Mouse (Mus musculus) myocyte (in vitro differentiated cells): ENCODE results near the gene D130043K22Rik. TPM values are rescaled to one million over a fixed set of nuclear protein-coding genes. Genes with fewer than 3 reads are reported as not detected.

Experiments
- H3K27me3 ChIP-seq: one replicate; pipeline ENCODE4 v1.6.1; 2011; ENCODE audit not compliant: control insufficient read depth, insufficient read depth, insufficient read length
- H3K36me3 ChIP-seq: one replicate; pipeline ENCODE4 v1.6.1; 2011; ENCODE audit not compliant: control insufficient read depth, insufficient read depth
- H3K4me2 ChIP-seq: one replicate; pipeline ENCODE4 v1.6.1; 2011; ENCODE audit warnings: low read depth, control low read depth
- H3K4me3 ChIP-seq: one replicate; pipeline ENCODE4 v1.5.1; 2011; ENCODE audit warnings: mild to moderate bottlenecking, control low read depth, moderate library complexity
- H3K79me2 ChIP-seq: one replicate; pipeline ENCODE4 v1.6.1; 2011; ENCODE audit not compliant: control insufficient read depth, insufficient read depth
- H3ac ChIP-seq: one replicate; pipeline ENCODE4 v1.6.1; 2011; ENCODE audit not compliant: control insufficient read depth, insufficient read length
- CEBPB ChIP-seq: IDR thresholded peaks from 2 replicates; pipeline ENCODE4 v1.6.1; 2011; ENCODE audit warnings: mild to moderate bottlenecking, moderate library complexity; ENCODE audit not compliant: poor library complexity, insufficient read depth, severe bottlenecking
- E2F4 ChIP-seq: IDR thresholded peaks from one replicate; pipeline ENCODE4 v1.6.1; 2011; ENCODE audit warnings: mild to moderate bottlenecking, control low read depth, moderate library complexity; ENCODE audit not compliant: insufficient read depth
- MAX ChIP-seq: IDR thresholded peaks from one replicate; pipeline ENCODE4 v1.6.1; 2011; ENCODE audit warnings: low read depth, mild to moderate bottlenecking, control low read depth
- MYOD1 ChIP-seq, 3 experiments: IDR thresholded peaks; one replicate each; pipeline ENCODE4 v1.6.1; 2011; ENCODE audit warnings: control low read depth in 2 of 3, low read depth in 2 of 3, mild to moderate bottlenecking in 2 of 3, moderate library complexity in 1 of 3; ENCODE audit not compliant: insufficient read length in 2 of 3, control insufficient read depth in 1 of 3
- MYOG ChIP-seq, 3 experiments: IDR thresholded peaks; one replicate each; pipeline ENCODE4 v1.6.1; 2011; ENCODE audit warnings: control low read depth in 2 of 3, low read depth in 2 of 3, mild to moderate bottlenecking in 2 of 3; ENCODE audit not compliant: insufficient read length in 2 of 3, control insufficient read depth in 1 of 3, insufficient read depth in 1 of 3
- POLR2A ChIP-seq: IDR thresholded peaks from one replicate; pipeline ENCODE4 v1.6.1; 2011; ENCODE audit warnings: low read depth, mild to moderate bottlenecking, control low read depth, moderate library complexity; ENCODE audit not compliant: insufficient read length
- POLR2AphosphoS2 ChIP-seq: IDR thresholded peaks from one replicate; pipeline ENCODE4 v1.6.1; 2011; ENCODE audit warnings: low read depth, control low read depth; ENCODE audit not compliant: insufficient read length
- REST ChIP-seq: IDR thresholded peaks from one replicate; pipeline ENCODE4 v1.6.1; 2011; ENCODE audit warnings: mild to moderate bottlenecking, control low read depth, moderate library complexity; ENCODE audit not compliant: insufficient read depth, insufficient read length
- SRF ChIP-seq: IDR thresholded peaks from one replicate; pipeline ENCODE4 v1.6.1; 2011; ENCODE audit warnings: low read depth; ENCODE audit not compliant: control insufficient read depth, insufficient read length
- TCF12 ChIP-seq: IDR thresholded peaks from one replicate; pipeline ENCODE4 v1.6.1; 2011; ENCODE audit warnings: mild to moderate bottlenecking, control low read depth; ENCODE audit not compliant: poor library complexity, insufficient read depth, severe bottlenecking
- TCF3 ChIP-seq: IDR thresholded peaks from one replicate; pipeline ENCODE4 v1.6.1; 2011; ENCODE audit warnings: low read depth, control low read depth; ENCODE audit not compliant: insufficient read length
- USF1 ChIP-seq: IDR thresholded peaks from one replicate; pipeline ENCODE4 v1.6.1; 2011; ENCODE audit warnings: low read depth, mild to moderate bottlenecking, control low read depth, moderate library complexity
- polyA plus RNA-seq: library from polyadenylated mRNA; unstranded; fragments of >200 nt; fragmentation: generic; extraction: Trizol; gene quantifications from one replicate; pipeline ENCODE4 v1.2.1, GENCODE M21; 2012; ENCODE audit warnings: missing spikeins

D130043K22Rik gene
- polyA plus RNA-seq, 1 experiment: not detected

- H3K4me3 ChIP-seq: no peak overlapping the region
- no peaks in the 10 kb centered on the region for H3K79me2 ChIP-seq
- no peak overlapping the region for H3ac ChIP-seq
- no peak for TF ChIP-seq REST
- TF ChIP-seq E2F4: no peak
- no peak for TF ChIP-seq MYOD1 (IDR thresholded peaks at IDR 0.05; ENCODE audit: control insufficient read depth in 1 of 3, insufficient read length in 2 of 3, low read depth in 2 of 3)
- no peak for TF ChIP-seq CEBPB
- no peak for TF ChIP-seq SRF
- TF ChIP-seq MYOG (IDR thresholded peaks at IDR 0.05; ENCODE audit: control insufficient read depth in 1 of 3, insufficient read depth in 1 of 3, insufficient read length in 2 of 3, low read depth in 2 of 3): no peak
- H3K27me3 ChIP-seq: no peaks in the 10 kb centered on the region
- no peak overlapping the region for H3K4me2 ChIP-seq
- no peaks in the 10 kb centered on the region for H3K36me3 ChIP-seq
Observed at GRCm38 (mm10) chr13:24915831-24916230, 70.9 kb downstream of the D130043K22Rik start.

GRCm38 (mm10) chr13:24920333-24920977 is 75.5 kb downstream of the D130043K22Rik start:
- no peaks in the 10 kb centered on the region for H3K79me2 ChIP-seq
- H3K4me3 ChIP-seq: no peak overlapping the region
- no peak overlapping the region for H3ac ChIP-seq
- no peak overlapping the region for H3K4me2 ChIP-seq
- no peaks in the 10 kb centered on the region for H3K27me3 ChIP-seq
- TF ChIP-seq POLR2A (no peak), USF1 (no peak), MYOD1 (IDR thresholded peaks at IDR 0.05; ENCODE audit: control insufficient read depth in 1 of 3, insufficient read length in 2 of 3, low read depth in 2 of 3) (no peak), TCF12 (no peak)
- H3K36me3 ChIP-seq: no peaks in the 10 kb centered on the region

- Histone ChIP-seq H3K79me2 (no peaks in the 10 kb centered on the region), H3K36me3 (no peaks in the 10 kb centered on the region), H3K27me3 (no peaks in the 10 kb centered on the region), H3K4me3 (no peak overlapping the region), H3ac (no peak overlapping the region), H3K4me2 (no peak overlapping the region)
- TF ChIP-seq USF1: no peak
- no peak for TF ChIP-seq E2F4
- no peak for TF ChIP-seq MYOG (IDR thresholded peaks at IDR 0.05; ENCODE audit: control insufficient read depth in 1 of 3, insufficient read depth in 1 of 3, insufficient read length in 2 of 3, low read depth in 2 of 3)
- no peak for TF ChIP-seq REST
- no peak for TF ChIP-seq MAX
- no peak for TF ChIP-seq TCF3
- no peak for TF ChIP-seq SRF
- no peak for TF ChIP-seq CEBPB
- TF ChIP-seq TCF12: no peak
- TF ChIP-seq MYOD1 (IDR thresholded peaks at IDR 0.05; ENCODE audit: control insufficient read depth in 1 of 3, insufficient read length in 2 of 3, low read depth in 2 of 3): no peak
- TF ChIP-seq POLR2A: no peak
- TF ChIP-seq POLR2AphosphoS2: no peak
Observed at GRCm38 (mm10) chr13:24921281-24921680, 76.3 kb downstream of the D130043K22Rik start.

- Histone ChIP-seq H3K4me2 (no peak overlapping the region), H3K36me3 (no peaks in the 10 kb centered on the region), H3K79me2 (no peaks in the 10 kb centered on the region), H3K27me3 (no peaks in the 10 kb centered on the region), H3ac (no peak overlapping the region), H3K4me3 (no peak overlapping the region)
- TF ChIP-seq POLR2A (no peak), MYOG (IDR thresholded peaks at IDR 0.05; ENCODE audit: control insufficient read depth in 1 of 3, insufficient read depth in 1 of 3, insufficient read length in 2 of 3, low read depth in 2 of 3) (no peak), MYOD1 (IDR thresholded peaks at IDR 0.05; ENCODE audit: control insufficient read depth in 1 of 3, insufficient read length in 2 of 3, low read depth in 2 of 3) (no peak), TCF12 (no peak), E2F4 (no peak), MAX (no peak), TCF3 (no peak), SRF (no peak), POLR2AphosphoS2 (no peak)
Observed at GRCm38 (mm10) chr13:24923991-24924390, 79.1 kb downstream of the D130043K22Rik start.

GRCm38 (mm10) chr13:24930591-24930990 is 85.7 kb downstream of the D130043K22Rik start:
- Histone ChIP-seq H3K36me3 (no peaks in the 10 kb centered on the region), H3K4me2 (no peak overlapping the region), H3K27me3 (no peaks in the 10 kb centered on the region), H3K79me2 (no peaks in the 10 kb centered on the region), H3ac (no peak overlapping the region), H3K4me3 (no peak overlapping the region)
- no peak for TF ChIP-seq MYOD1 (IDR thresholded peaks at IDR 0.05; ENCODE audit: control insufficient read depth in 1 of 3, insufficient read length in 2 of 3, low read depth in 2 of 3)
- no peak for TF ChIP-seq CEBPB
- no peak for TF ChIP-seq MAX
- TF ChIP-seq MYOG (IDR thresholded peaks at IDR 0.05; ENCODE audit: control insufficient read depth in 1 of 3, insufficient read depth in 1 of 3, insufficient read length in 2 of 3, low read depth in 2 of 3): no peak
- TF ChIP-seq REST: no peak
- no peak for TF ChIP-seq TCF3
- no peak for TF ChIP-seq USF1
- TF ChIP-seq SRF: no peak
- TF ChIP-seq POLR2A: no peak
- no peak for TF ChIP-seq POLR2AphosphoS2
